Mouse (Mus musculus): ENCODE measurements around the gene Lbp.

The Lbp gene

DNA sequence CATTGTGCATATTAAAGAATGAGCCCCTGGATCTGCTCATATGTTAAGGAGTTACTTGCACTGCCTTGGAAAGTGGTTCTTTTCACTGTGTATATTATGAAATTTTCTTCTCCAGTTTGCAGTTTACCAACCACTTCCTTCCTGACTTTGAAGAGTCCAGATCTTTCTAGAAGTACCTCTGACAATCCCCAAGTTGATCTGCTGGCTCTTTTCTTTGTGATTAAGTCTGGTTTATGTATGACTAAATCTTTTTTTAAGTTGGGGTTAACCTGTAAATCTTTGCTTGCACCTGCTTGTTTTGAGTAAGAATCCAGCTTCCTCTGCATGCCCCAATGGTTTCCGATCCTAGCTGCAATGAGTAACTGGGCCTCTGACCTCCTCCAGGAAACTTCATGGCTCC is 6.8 kb downstream of the Lbp start:
- DNase-seq (ENCODE audit: low spot score), result no peak

DNA sequence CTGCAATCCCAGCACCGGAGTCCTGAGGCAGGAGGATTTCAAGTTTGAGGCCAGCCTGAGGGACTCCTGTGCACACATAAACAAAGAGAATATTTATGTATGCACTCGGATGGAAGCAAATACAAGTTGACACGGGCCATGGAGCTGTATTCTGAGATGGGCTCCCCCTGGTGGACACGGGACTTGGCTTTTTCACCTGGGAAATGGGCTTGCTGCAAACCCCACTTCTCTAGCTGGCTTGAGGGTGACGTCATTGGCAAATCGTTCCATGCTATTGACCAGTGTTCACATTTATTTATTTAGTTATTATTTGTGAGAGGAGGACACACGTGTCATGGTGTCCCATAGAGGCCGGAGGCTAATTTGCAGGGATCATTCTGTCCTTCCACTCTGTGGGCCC is 10.1 kb downstream of the Lbp start:
- DNase-seq (ENCODE audit: low spot score), result peak; percentile 15

DNA sequence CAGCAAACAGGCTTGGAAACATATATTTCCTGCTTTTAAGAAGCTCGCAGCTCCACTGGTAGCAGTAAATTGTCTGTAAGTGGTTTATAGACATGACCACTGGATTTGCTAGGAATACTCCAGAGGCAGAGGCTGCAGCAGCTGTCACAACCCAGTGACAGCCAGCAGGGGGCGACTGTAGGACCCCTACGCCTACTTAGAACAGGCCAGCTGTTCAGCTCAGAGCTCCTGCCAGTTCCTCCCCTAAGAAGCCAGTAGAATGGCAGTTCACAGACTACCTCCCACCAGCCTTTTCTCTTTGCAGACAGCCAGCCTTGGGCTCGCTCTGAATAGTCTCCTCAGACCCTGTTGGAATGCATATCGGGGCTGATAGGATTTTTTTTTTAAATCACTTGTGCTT is 10.7 kb downstream of the Lbp start:
- DNase-seq (ENCODE audit: low spot score), result peak; percentile 50

DNA sequence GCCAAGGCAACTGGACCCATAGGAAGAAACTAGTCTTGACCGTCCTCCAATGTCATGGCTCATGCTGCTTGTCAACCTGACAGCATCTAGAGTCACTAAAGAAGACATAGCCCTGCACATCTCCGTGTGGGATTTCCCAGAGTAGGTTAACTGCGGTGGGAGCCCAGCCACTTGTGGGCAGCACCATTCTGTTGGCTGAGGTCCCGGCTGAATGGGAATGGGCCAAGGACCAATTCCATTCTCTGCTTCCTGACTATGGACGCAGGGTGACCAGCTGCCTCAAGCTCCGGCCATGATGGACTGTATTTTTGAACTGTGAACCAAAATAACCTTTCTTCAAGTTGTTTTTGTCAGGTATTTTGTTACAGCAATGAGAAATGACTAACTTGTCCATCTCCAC is 15.3 kb downstream of the Lbp start:
- DNase-seq (ENCODE audit: low spot score), result no peak

- DNase-seq (ENCODE audit: low spot score), result no peak
Measured at GRCm38 (mm10) chr2:158322845-158323244, 16.6 kb downstream of the Lbp start.

GRCm38 (mm10) chr2:158324531-158325190 is 18.4 kb downstream of the Lbp start:
- DNase-seq (ENCODE audit: low spot score), result peak; percentile 11

GRCm38 (mm10) chr2:158325609-158326008 is 19.3 kb downstream of the Lbp start:
- DNase-seq (ENCODE audit: low spot score), result no peak

DNA sequence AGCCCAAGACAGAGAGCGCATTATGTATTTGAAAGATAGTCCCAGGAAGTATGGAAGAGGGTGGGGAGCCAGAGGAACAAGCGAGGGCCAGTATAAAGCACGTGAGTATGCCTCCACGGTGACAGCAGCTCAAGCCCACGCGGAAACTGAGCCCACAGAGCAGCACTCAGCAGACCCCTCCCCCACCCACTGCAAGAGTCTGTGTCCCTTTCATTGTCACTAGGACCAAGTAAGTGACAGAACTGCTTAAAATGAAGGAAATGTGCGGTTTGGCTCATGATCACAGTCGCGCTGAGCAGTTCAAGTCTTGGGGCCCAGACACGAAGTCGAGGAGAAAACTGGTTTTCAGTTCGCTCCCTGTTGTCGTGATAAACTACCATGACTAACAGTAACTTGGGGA is 28.1 kb downstream of the Lbp start:
- no peak for DNase-seq (ENCODE audit: low spot score)

DNA sequence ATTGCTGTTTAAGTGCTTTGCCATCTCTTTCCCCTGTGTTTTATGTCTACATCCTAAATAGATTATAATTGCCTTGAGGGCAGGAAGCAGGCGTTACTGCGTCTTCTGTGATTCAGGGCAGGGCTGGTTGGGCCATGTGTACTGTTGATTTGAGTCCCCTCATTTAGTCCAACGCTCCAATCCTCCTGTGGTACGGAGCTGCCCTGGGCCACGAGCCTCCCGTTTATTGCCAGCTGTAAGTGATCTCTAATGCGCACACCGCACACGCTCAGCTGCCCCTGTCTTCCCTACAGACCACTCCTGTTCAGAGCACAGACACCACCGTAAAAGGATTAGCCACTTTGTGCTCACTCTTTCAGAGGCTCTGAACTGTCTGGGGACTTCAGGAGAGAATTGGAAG is 31.4 kb downstream of the Lbp start:
- DNase-seq (ENCODE audit: low spot score), result no peak

GRCm38 (mm10) chr2:158339948-158340564 is 33.8 kb downstream of the Lbp start:
- DNase-seq (ENCODE audit: low spot score), result peak; percentile 44

DNA sequence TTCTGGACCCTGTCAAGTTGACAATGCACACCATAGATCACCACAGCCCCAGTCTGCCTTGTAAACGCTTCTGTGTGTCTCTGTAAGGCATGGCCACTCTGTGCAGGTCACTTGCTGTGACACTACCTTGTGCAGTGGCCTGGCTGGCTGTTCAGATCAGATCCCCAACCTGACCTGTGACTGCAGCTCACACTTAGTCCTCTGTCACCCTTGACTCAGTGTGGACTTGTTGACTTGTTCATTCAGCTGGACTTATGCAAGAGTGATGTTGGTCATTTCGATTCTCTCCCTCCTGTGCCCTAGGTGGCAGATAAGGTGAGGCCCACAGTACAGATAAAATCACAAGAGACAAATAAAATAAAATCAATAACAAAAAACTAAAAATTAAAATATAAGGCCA is 35.0 kb downstream of the Lbp start:
- DNase-seq (ENCODE audit: low spot score), result no peak

- DNase-seq (ENCODE audit: low spot score), result no peak
Measured at GRCm38 (mm10) chr2:158343495-158343894, 37.2 kb downstream of the Lbp start.

- DNase-seq (ENCODE audit: low spot score), result no peak
Measured at GRCm38 (mm10) chr2:158346467-158346866, 40.2 kb downstream of the Lbp start.

GRCm38 (mm10) chr2:158347868-158348267 is 41.6 kb downstream of the Lbp start:
- DNase-seq (ENCODE audit: low spot score), result peak; percentile 55

- no peak for DNase-seq (ENCODE audit: low spot score)
Measured at GRCm38 (mm10) chr2:158352801-158353520, 46.7 kb downstream of the Lbp start.

DNA sequence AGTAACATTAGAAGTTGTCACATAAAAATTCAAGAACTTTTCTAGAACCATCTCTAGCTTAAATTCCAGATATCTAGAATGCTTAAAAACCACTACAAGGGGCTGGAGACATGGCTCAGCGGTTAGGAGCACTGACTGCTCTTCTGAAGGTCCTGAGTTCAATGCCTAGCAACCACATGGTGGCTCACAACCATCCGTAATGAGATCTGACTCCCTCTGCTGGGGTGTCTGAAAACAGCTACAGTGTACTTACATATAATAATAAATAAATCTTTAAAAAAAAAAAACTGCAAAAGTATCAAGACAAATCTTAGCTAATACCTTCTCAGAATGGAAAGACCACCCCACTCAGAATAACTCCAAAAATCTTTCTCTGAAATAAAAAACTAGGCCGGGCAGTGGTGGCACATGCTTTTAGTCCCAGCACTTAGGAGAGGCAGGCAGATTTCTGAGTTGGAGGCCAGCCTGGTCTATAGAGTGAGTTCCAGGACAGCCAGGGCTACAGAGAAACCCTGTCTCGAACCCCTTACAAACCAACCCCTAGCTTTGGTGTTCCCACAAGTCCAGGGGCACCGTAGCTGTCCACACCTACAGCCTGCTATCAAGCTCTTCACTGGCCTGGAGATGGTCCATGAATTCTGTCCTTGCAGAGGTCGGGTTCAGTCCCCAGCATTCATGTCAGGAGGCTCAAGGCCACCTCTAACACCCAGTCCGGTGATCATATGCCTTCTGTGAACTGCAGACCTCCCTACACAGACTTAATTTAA is 48.2 kb downstream of the Lbp start:
- DNase-seq (ENCODE audit: low spot score), result no peak

DNA sequence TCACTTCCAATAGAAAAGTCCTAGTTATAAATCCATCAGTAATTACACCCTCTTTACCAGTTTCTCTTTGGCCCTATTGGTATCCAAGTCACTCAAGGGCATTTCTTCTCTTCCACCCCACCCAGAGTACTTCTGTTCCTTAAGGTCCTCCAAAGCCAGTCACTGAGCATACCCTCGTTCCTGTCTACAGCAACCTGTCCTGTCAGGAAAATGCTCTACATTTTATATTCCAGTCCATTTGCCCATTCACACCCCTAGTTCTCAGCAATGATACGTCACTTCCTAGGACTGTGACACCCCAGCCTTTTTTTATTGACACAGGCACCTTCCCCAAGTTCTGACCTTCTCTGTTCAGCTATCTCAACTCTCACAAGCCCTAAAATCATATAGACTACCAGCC is 48.9 kb downstream of the Lbp start:
- DNase-seq (ENCODE audit: low spot score), result no peak

DNA sequence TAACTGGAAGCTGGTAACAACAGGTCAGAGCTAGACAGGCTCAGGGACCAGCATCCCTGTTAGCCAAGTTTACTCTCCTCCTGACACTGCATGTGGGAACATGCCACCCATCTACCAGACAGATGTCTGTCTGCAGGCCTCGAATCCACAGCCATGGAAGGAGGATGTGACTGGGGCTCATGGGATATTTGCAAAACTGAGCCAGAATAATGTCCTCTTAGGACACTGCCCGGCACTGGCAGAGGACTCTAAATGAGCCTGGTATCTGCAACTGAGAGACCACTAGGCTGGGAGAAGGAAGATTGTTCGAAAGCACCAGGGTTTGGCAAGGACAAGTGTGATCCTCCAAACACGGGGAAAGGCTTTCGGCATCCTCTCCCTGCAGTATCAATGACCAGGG is 49.8 kb downstream of the Lbp start:
- no peak for DNase-seq (ENCODE audit: low spot score)

GRCm38 (mm10) chr2:158359757-158360620 is 53.7 kb downstream of the Lbp start:
- no peak for DNase-seq (ENCODE audit: low spot score)

- DNase-seq (ENCODE audit: low spot score), result peak; percentile 89
Measured at GRCm38 (mm10) chr2:158360873-158361677, 54.8 kb downstream of the Lbp start.
